Mouse (Mus musculus) olfactory bulb, adult 2 months (tissue): ENCODE data around the gene Kcnk13. TPM values are rescaled to one million over a fixed set of nuclear protein-coding genes. Genes with fewer than 3 reads are reported as not detected.

Source experiments
- H3K27ac ChIP-seq: fragments of 200-500 bp; 2 replicates; pipeline ENCODE4 v1.5.1; 2012; ENCODE audit warnings: low read depth, low read length; ENCODE audit not compliant: insufficient read depth
- H3K4me1 ChIP-seq: fragments of 200-500 bp; 2 replicates; pipeline ENCODE4 v1.6.1; 2012; ENCODE audit warnings: low read length; ENCODE audit not compliant: control insufficient read depth, insufficient read depth
- H3K4me3 ChIP-seq: fragments of 200-500 bp; 2 replicates; pipeline ENCODE4 v1.5.1; 2012; ENCODE audit warnings: mild to moderate bottlenecking, low read depth, low read length, moderate library complexity; ENCODE audit not compliant: insufficient read depth
- CTCF ChIP-seq: fragments of 200-500 bp; IDR thresholded peaks from 2 replicates; pipeline ENCODE4 v1.5.1; 2012; ENCODE audit warnings: low read depth, mild to moderate bottlenecking, low read length, moderate library complexity; ENCODE audit not compliant: insufficient read depth
- POLR2A ChIP-seq: fragments of 200-500 bp; IDR thresholded peaks from 2 replicates; pipeline ENCODE4 v1.6.1; 2012; ENCODE audit warnings: mild to moderate bottlenecking, low read depth, low read length, moderate library complexity; ENCODE audit not compliant: insufficient read depth
- whole genome bisulfite sequencing: fragments of 180-500 bp; shearing (Covaris S2); methylation state at CpG from one replicate; pipeline ENCODE4 v1.1.7; 2018; 5-methylcytosine and 5-hydroxymethylcytosine counted together
- polyA plus RNA-seq: library from polyadenylated mRNA; stranded (reverse); fragments of >200 nt; gene quantifications from 2 replicates; pipeline ENCODE4 v1.2.4, GENCODE M21; 2012; ENCODE audit warnings: low replicate concordance; ENCODE audit not compliant: missing spikeins, insufficient read depth, insufficient read length

Kcnk13 gene
- polyA plus RNA-seq, 1 experiment: not detected

GRCm38 (mm10) chr12:100109986-100110696 is 145.8 kb downstream of the Kcnk13 start, which contains the start of gene Psmc1:
Psmc1 (plus strand) TSS chr12:100110154.
- Histone ChIP-seq H3K4me3 (peak within 1 kb of the TSS; percentile 98), H3K27ac (peak within 1 kb of the TSS; percentile 78), H3K4me1 (peaks cover 13% of the 10 kb centered on the region; the same call in 1 of the 2 replicates)
- peak; percentile 58; the same call in 1 of the 2 replicates for TF ChIP-seq POLR2A
- no peak for TF ChIP-seq CTCF
- 0% methylated on average over 58 of the region's 58 CpGs for WGBS

Other genes with a start within 250 kb of the Kcnk13 start
- gene Efcab11, start 80.1 kb upstream of the Kcnk13 start, polyA plus RNA-seq: not detected in 2 replicates
- gene Tdp1, start 80.0 kb upstream of the Kcnk13 start, polyA plus RNA-seq: not detected in 2 replicates
- 492 TPM in 1 of 2 replicates, not detected in the other for gene Psmc1, start 145.7 kb downstream of the Kcnk13 start, polyA plus RNA-seq
- gene Nrde2, start 195.2 kb downstream of the Kcnk13 start, polyA plus RNA-seq: not detected in 2 replicates
- gene Calm1, start 234.9 kb downstream of the Kcnk13 start, polyA plus RNA-seq: 446 and 787 TPM in 2 replicates